Mouse (Mus musculus): ENCODE data around the gene Pitx1. TPM values are rescaled to one million over a fixed set of nuclear protein-coding genes. Genes with fewer than 3 reads are reported as not detected.

Pitx1 gene
- total RNA-seq, 2 experiments from 2014 or later = not detected

DNA sequence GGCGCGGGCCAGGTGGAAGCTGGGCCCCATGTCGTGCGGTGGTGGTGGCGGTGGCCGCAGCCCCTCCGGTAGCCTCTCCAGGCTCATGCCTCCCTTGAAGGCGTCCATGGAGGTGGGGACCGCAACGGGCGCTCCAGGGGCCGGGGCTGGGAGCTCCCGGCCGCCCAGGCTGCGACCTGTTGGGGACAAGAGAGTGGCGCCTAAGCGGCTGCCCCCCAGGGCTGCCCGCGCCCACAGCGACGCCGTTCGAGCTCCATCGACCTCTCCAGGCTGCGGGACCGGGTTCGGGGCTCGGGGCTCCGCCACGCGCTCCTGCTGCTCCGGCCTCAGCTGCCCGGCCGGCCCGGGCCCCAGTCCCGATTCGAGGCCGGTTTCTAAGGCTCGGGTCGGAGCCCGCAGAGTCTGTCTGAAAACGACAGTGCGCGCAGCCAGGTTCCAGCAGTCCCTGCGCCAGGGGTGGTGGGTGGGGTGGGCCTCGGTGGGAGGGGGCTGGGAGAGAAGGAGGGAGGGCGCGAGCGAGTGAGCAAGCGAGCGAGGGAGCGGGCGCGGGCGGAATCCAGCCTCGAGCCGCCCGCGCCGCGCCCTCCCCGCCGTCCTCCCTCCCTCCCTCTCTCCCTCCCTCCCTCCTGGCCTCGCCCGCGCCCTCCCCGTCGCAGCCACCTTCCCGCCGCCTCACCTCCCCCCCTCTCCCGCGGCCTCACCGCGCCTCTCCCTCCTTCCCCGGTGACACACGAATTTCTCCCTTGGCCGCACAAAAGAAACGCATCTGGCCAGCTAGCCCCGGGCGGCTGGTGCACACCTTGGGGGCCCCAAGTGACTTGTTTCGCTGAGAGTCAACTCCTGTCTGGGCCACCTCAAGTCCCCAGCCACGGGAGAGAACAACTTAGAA lies 4.9 kb downstream of the Pitx1 start:
- no peak for DNase-seq (ENCODE audit: low spot score in 2 of 2)

DNA sequence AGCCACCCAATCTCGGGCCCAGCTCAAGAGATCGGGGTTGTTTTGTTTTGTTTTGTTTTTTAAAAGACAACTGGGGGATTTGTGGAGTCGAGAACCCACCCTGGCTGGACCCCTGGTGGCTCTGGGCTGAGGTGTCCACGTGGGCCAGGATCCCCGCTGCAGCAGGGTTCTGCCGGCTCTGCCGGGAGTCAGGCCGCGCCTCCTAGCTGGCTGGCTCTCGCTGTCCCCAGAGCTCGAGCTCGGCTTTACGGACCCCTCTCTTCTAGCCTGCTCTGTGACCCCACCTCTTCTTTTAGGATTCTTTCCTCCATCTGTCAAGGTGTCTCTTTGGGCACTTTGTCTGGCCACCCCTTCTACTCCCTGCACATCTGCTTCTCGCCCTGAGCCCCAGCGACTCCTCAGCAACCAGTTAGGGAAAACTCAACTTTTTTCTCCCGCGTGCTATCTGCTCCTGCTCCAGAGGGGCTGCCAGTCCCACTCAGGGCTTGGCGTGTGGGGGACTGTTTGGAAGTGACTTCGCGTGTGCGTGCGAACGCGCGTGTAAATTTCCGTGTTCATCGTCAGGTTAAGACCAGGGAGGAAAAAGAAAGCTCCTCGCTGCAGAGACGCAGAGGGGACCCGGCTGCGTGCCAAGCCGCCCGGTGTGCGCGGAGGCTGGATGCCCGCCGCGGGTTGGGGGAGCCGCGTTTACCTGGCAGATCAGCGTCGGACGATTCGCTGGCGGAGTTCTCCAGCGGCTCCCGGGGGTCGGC lies 5.7 kb downstream of the Pitx1 start:
- DNase-seq (ENCODE audit: low spot score in 2 of 2) = no peak

- no peak for DNase-seq (ENCODE audit: low spot score in 2 of 2)
These were observed 6.9 kb downstream of the Pitx1 start for GRCm38 (mm10) chr13:55829018-55829655.

DNA sequence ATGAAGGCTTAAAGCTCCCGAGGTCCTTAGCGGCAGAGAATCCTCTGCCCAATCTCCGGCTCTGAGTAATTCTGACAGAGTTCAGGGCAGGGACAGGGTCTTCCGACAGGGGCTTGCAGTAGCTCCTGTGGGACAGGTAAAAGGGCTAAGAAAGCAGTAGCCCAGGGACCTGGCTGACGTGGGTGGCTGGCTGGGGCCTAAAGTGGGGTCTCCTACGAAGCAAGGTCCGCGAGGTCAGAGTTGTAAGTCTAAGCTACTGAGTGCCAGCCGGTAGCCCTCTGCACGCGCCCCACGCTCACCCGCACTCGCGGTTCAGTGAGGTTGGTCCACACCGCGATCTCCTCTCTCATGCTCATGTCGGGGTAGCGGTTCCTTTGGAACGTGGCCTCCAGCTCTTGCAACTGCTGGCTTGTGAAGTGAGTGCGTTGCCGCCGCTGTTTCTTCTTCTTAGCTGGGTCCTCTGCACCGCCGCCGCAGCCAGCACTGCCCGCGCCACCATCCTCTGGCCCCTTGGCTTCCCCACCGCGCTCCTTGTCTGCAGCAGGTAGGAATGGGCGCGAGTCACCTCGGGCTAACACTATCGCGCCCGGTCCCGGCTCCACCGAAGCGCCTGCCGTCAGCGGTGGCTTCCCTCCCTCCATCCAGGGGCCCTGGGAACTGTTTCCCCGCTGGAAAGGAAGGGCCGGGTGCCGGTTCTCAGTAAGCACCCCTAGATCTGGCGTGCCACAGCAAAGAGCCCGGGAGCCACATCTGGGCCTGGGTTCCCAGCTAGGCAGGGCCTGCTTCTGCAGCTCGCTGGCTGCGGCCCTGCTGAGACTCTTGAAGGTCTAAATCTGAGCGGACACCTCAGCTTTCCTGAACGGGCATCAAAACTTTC lies 7.6 kb downstream of the Pitx1 start:
- DNase-seq (ENCODE audit: low spot score in 2 of 2) = no peak

GRCm38 (mm10) chr13:55827679-55828140 lies 8.3 kb downstream of the Pitx1 start:
- no peak for DNase-seq (ENCODE audit: low spot score in 2 of 2)

GRCm38 (mm10) chr13:55826796-55827678 lies 9.0 kb downstream of the Pitx1 start:
- no peak for DNase-seq (ENCODE audit: low spot score in 2 of 2)

- DNase-seq (ENCODE audit: low spot score in 2 of 2) = peak in 1 of 2 experiments; percentile 42
These were observed 9.9 kb downstream of the Pitx1 start for GRCm38 (mm10) chr13:55826008-55826671.

DNA sequence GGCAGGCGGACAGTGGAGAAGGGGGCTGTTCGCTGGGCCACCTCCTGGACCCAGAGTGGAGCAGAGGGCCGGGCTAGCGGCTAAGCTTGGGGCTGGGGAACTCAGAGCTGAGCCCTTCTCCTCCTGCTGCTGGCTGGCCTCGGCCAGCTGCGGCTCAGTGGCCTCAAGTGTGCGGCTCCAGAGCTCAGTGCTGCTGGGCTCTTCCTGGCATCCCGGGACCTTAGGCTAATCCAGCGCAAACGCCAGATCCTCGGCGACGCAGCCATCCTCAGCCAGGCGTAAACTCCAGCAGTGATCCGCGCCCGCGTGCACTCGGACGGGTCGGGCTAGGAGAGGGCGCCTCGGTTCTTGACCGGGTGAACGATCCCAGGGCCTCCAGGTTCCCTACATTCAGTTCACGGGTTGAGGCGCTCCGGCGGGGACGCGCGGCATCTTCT lies 10.7 kb downstream of the Pitx1 start:
- DNase-seq (ENCODE audit: low spot score in 2 of 2) = no peak

- DNase-seq (ENCODE audit: low spot score in 2 of 2) = no peak
These were observed 11.6 kb downstream of the Pitx1 start for GRCm38 (mm10) chr13:55824151-55824945.

GRCm38 (mm10) chr13:55822499-55822898 lies 13.5 kb downstream of the Pitx1 start:
- no peak for DNase-seq (ENCODE audit: low spot score in 2 of 2)

- no peak for DNase-seq (ENCODE audit: low spot score in 2 of 2)
These were observed 21.2 kb downstream of the Pitx1 start for GRCm38 (mm10) chr13:55814834-55815233.

GRCm38 (mm10) chr13:55813490-55814016 lies 22.4 kb downstream of the Pitx1 start:
- no peak for DNase-seq (ENCODE audit: low spot score in 2 of 2)

DNA sequence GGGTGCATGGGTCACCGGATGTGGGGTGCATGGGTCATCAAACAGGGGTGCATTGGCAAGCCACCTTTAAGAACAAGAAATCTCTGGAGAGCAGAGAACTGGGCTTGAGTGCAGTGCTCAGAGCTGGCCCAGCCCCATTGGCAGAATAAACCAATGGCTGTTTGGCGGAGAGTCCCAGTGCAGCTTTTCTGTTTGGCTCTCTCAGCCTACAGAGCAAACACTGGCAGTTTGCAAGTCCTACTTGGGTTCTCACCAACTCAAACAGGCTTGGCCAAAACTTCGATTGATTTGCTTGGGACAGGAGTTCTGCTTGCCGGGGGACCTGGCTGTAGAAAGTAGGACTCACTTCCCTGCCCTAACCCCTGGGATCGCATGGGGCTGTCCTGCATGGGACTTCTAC lies 25.0 kb downstream of the Pitx1 start:
- peak; percentile 44 to 56 for DNase-seq (ENCODE audit: low spot score in 2 of 2)

- no peak for DNase-seq (ENCODE audit: low spot score in 2 of 2)
These were observed 26.3 kb downstream of the Pitx1 start for GRCm38 (mm10) chr13:55809707-55810106.

GRCm38 (mm10) chr13:55809041-55809623 lies 26.9 kb downstream of the Pitx1 start:
- DNase-seq (ENCODE audit: low spot score in 2 of 2) = no peak

- DNase-seq (ENCODE audit: low spot score in 2 of 2) = no peak
These were observed 32.0 kb downstream of the Pitx1 start for GRCm38 (mm10) chr13:55803973-55804372.

GRCm38 (mm10) chr13:55801246-55801645 lies 34.7 kb downstream of the Pitx1 start:
- no peak for DNase-seq (ENCODE audit: low spot score in 2 of 2)

GRCm38 (mm10) chr13:55786120-55786519 lies 49.9 kb downstream of the Pitx1 start:
- no peak for DNase-seq (ENCODE audit: low spot score in 2 of 2)

All from layer of hippocampus, postnatal 10 days (tissue).